Mouse (Mus musculus) heart, adult 2 months (tissue): ENCODE measurements around the gene Fcor. TPM values are rescaled to one million over a fixed set of nuclear protein-coding genes. Genes with fewer than 3 reads are reported as not detected.
A peak's percentile ranks its signal among the peaks of the same experiment; 100 is the strongest.

Source experiments
- DNase-seq, 2 experiments: peaks; one replicate each; pipeline ENCODE4 v3.0.0; 2021
- H3K27ac ChIP-seq: fragments of 200-600 bp; 2 replicates; pipeline ENCODE4 v1.8.1; 2022
- H3K27me3 ChIP-seq: fragments of 200-500 bp; 2 replicates; pipeline ENCODE4 v1.6.1; 2012; ENCODE audit warnings: mild to moderate bottlenecking, low read length, inconsistent platforms, mixed read lengths; ENCODE audit not compliant: control insufficient read depth, insufficient read depth
- H3K36me3 ChIP-seq: fragments of 200-500 bp; 2 replicates; pipeline ENCODE4 v1.6.1; 2012; ENCODE audit warnings: low read length, inconsistent platforms; ENCODE audit not compliant: control insufficient read depth, insufficient read depth
- H3K4me1 ChIP-seq: fragments of 200-500 bp; 2 replicates; pipeline ENCODE4 v1.6.1; 2011; ENCODE audit warnings: low read length; ENCODE audit not compliant: control insufficient read depth, insufficient read depth
- H3K4me3 ChIP-seq: fragments of 200-600 bp; 2 replicates; pipeline ENCODE4 v1.8.1; 2022
- H3K79me2 ChIP-seq: fragments of 200-500 bp; replicated peaks from 2 replicates; pipeline ENCODE4 v1.6.1; 2012; ENCODE audit warnings: mild to moderate bottlenecking, inconsistent platforms, low read length, moderate library complexity, mixed read lengths; ENCODE audit not compliant: control insufficient read depth, insufficient read depth
- H3K9ac ChIP-seq: fragments of 200-500 bp; 2 replicates; pipeline ENCODE4 v1.6.1; 2012; ENCODE audit warnings: low read depth, mild to moderate bottlenecking, control low read depth, inconsistent platforms, low read length, mixed read lengths
- CTCF ChIP-seq: fragments of 200-600 bp; IDR thresholded peaks from 2 replicates; pipeline ENCODE4 v1.8.1; 2022; ENCODE audit warnings: antibody characterized with exemption, mild to moderate bottlenecking, moderate library complexity
- EP300 ChIP-seq: fragments of 200-500 bp; IDR thresholded peaks from 2 replicates; pipeline ENCODE4 v1.6.1; 2011; ENCODE audit warnings: low read depth, low read length, control low read depth; ENCODE audit not compliant: insufficient read depth
- POLR2A ChIP-seq: fragments of 200-500 bp; IDR thresholded peaks from 2 replicates; pipeline ENCODE4 v1.6.1; 2011; ENCODE audit warnings: mild to moderate bottlenecking, low read depth, low read length, control low read depth; ENCODE audit not compliant: insufficient read depth
- WGBS: fragments of 180-500 bp; shearing (Covaris S2); methylation state at CpG from one replicate; pipeline ENCODE4 v1.1.7; 2018; 5-methylcytosine and 5-hydroxymethylcytosine counted together
- intact Hi-C: fragments of 180-260 bp; cut with DNase I; formaldehyde crosslinking; loops from one replicate; pipeline ENCODE4 v1.15.1; 2025
- polyA plus RNA-seq: library from polyadenylated mRNA; depleted of rRNA; stranded (reverse); fragments of >200 nt; gene quantifications from 2 replicates; pipeline ENCODE4 v1.2.3, GENCODE M21; 2012; rRNA removed
- total RNA-seq, 2 experiments: library from RNA; stranded (reverse); gene quantifications; 2 replicates each; pipeline ENCODE4 v1.2.3; 2021

The Fcor gene
- total and polyA plus RNA-seq, 3 experiments: 1.0 to 12.9 (median 1.6) TPM

GRCm38 (mm10) chr8:3622119-3622518 lies 50.0 kb downstream of the Fcor start:
- no peak for DNase-seq
- no peaks in the 10 kb centered on the region for H3K36me3 ChIP-seq
- no peak overlapping the region for H3K27ac ChIP-seq
- WGBS: 62% methylated on average over 8 of the region's 8 CpGs
- no peak for TF ChIP-seq POLR2A
- TF ChIP-seq EP300: no peak
- no peak for TF ChIP-seq CTCF
- intact Hi-C loops: loop anchor here (5.0 kb wide), 2 partner anchors 65 to 105 kb away; partner anchors contain the start of gene Pnpla6
- H3K4me1 ChIP-seq: peaks cover 4% of the 10 kb centered on the region
- no peak overlapping the region for H3K9ac ChIP-seq
- H3K27me3 ChIP-seq: no peaks in the 10 kb centered on the region
- H3K4me3 ChIP-seq: no peak overlapping the region
- no peaks in the 10 kb centered on the region for H3K79me2 ChIP-seq

DNA sequence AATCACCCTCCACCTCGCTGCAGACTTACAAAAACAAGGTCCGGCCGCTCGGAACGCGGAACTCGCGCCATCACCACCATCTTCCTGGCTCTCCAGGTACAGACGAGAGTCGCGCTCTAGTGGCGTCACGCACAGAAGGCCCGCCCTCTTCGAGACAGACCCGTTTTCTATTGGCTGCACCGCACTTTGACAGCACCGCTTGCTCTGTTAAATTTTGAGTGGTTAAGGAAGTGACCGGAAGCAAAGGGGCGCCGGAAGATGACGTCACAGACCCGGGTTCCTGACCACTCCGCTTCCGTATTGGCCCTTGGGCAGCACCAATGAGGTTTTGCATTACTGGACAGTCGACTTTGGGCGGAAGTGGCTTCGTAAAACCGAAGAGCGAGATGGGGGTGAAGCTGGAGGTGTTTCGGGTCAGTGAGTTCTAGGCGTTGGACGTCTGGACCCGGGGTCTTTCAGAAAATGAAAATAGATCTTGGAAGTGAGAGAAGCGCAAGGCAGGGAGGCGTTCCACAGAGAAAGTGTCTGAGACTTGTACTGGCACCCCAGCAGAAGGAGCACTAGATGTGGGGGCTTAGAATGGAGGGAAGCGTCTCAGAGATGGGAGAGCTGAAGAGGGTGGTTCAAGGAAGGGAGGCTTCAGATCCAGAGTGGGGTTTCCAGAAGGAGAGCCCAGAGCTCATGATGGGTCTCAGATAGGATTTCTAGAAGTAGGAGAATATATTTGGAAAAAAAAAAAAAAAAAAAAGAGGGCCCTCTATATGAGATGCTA lies 50.8 kb downstream of the Fcor start, which contains the start of the genes Xab2 and Pet100:
Xab2 (minus strand) TSS at position 118 of the 772 bp plus-strand sequence.
Pet100 (plus strand) TSS at position 350 of the 772 bp plus-strand sequence.
- H3K79me2 ChIP-seq: no peaks in the 10 kb centered on the region
- H3K4me1 ChIP-seq: peaks cover 4% of the 10 kb centered on the region
- H3K9ac ChIP-seq: peak within 1 kb of the TSS; percentile 67
- peak; percentile 98 for DNase-seq
- intact Hi-C loops: loop anchor here (2.0 to 5.0 kb wide), 3 partner anchors 55 to 104 kb away; partner anchors contain the start of genes Pnpla6 and Trappc5
- peak; percentile 83 for TF ChIP-seq POLR2A
- no peak for TF ChIP-seq CTCF
- TF ChIP-seq EP300: peak; percentile 60; the same call in 1 of the 2 replicates
- H3K4me3 ChIP-seq: peak within 1 kb of the TSS; percentile 84
- H3K27me3 ChIP-seq: no peaks in the 10 kb centered on the region
- H3K27ac ChIP-seq: peak within 1 kb of the TSS; percentile 61
- H3K36me3 ChIP-seq: no peaks in the 10 kb centered on the region
- WGBS: under 1% methylated on average over 37 of the region's 37 CpGs

Other genes starting within 250 kb of the Fcor start
- gene Pex11g, start 204.7 kb downstream of the Fcor start, total RNA-seq: 1 to 10 TPM; 2.4 to 3.1 TPM
- 4.5 and 5.5 TPM in 2 replicates for gene Pex11g, start 204.7 kb downstream of the Fcor start, polyA plus RNA-seq
- under 1 TPM in 1 of 2 experiments, not detected in 1; 0.14 TPM for gene Tex45, start 201.5 kb downstream of the Fcor start, total RNA-seq
- gene Tex45, start 201.5 kb downstream of the Fcor start, polyA plus RNA-seq: 0.12 TPM in 1 of 2 replicates, not detected in the other
- 10 to 100 TPM; 24.9 to 30.7 TPM for gene Zfp358, start 179.2 kb downstream of the Fcor start, total RNA-seq
- 51.3 and 53.9 TPM in 2 replicates for gene Zfp358, start 179.2 kb downstream of the Fcor start, polyA plus RNA-seq
- gene Mcoln1, start 171.9 kb downstream of the Fcor start, total RNA-seq: 10 to 100 TPM; 20.6 to 23.1 TPM
- 86.9 and 123 TPM in 2 replicates for gene Mcoln1, start 171.9 kb downstream of the Fcor start, polyA plus RNA-seq
- gene Pnpla6, start 157.0 kb downstream of the Fcor start, total RNA-seq: 10 to 100 TPM in 1 of 2 experiments, 1 to 10 TPM in 1; 8.5 to 11.1 TPM
- gene Pnpla6, start 157.0 kb downstream of the Fcor start, polyA plus RNA-seq: 24.8 and 25.1 TPM in 2 replicates
- under 1 TPM in 1 of 2 experiments, not detected in 1; 0.39 TPM for gene C330021F23Rik, start 104.4 kb downstream of the Fcor start, total RNA-seq
- 0.50 TPM in 1 of 2 replicates, not detected in the other for gene C330021F23Rik, start 104.4 kb downstream of the Fcor start, polyA plus RNA-seq
- 1 to 10 TPM in 1 of 2 experiments, under 1 TPM in 1; 0.68 to 1.2 TPM for gene Camsap3, start 85.1 kb downstream of the Fcor start, total RNA-seq
- 1.8 and 1.9 TPM in 2 replicates for gene Camsap3, start 85.1 kb downstream of the Fcor start, polyA plus RNA-seq
- gene Xab2, start 51.0 kb downstream of the Fcor start, total RNA-seq: 10 to 100 TPM; 15.3 to 15.4 TPM
- 27.0 and 30.1 TPM in 2 replicates for gene Xab2, start 51.0 kb downstream of the Fcor start, polyA plus RNA-seq
- 10 to 100 TPM; 79.1 to 92.2 TPM for gene Pet100, start 50.8 kb downstream of the Fcor start, total RNA-seq
- 7.6 and 13.6 TPM in 2 replicates for gene Pet100, start 50.8 kb downstream of the Fcor start, polyA plus RNA-seq
- not detected for gene Pcp2, start 46.8 kb downstream of the Fcor start, total RNA-seq
- gene Pcp2, start 46.8 kb downstream of the Fcor start, polyA plus RNA-seq: not detected in 2 replicates
- 1 to 10 TPM; 5.7 to 6.4 TPM for gene Stxbp2, start 41.4 kb downstream of the Fcor start, total RNA-seq
- 9.6 and 13.4 TPM in 2 replicates for gene Stxbp2, start 41.4 kb downstream of the Fcor start, polyA plus RNA-seq
- gene Retn, start 16.6 kb downstream of the Fcor start, total RNA-seq: 1 to 10 TPM in 1 of 2 experiments, under 1 TPM in 1; 0.86 to 2.4 TPM
- gene Retn, start 16.6 kb downstream of the Fcor start, polyA plus RNA-seq: 3.0 and 8.4 TPM in 2 replicates
- gene Mcemp1, start 6.6 kb downstream of the Fcor start, total RNA-seq: under 1 TPM; 0.21 to 0.89 TPM
- 0.31 TPM in 1 of 2 replicates, not detected in the other for gene Mcemp1, start 6.6 kb downstream of the Fcor start, polyA plus RNA-seq
- 10 to 100 TPM; 17.6 to 19.3 TPM for gene Trappc5, start 3.9 kb upstream of the Fcor start, total RNA-seq
- gene Trappc5, start 3.9 kb upstream of the Fcor start, polyA plus RNA-seq: 19.9 and 30.1 TPM in 2 replicates
- gene Fcer2a, start 21.8 kb upstream of the Fcor start, total RNA-seq: under 1 TPM; 0.29 to 0.32 TPM
- 0.76 and 0.98 TPM in 2 replicates for gene Fcer2a, start 21.8 kb upstream of the Fcor start, polyA plus RNA-seq
- under 1 TPM; 0.66 to 0.70 TPM for gene Clec4g, start 48.3 kb upstream of the Fcor start, total RNA-seq
- 0.45 and 1.3 TPM in 2 replicates for gene Clec4g, start 48.3 kb upstream of the Fcor start, polyA plus RNA-seq
- gene Cd209a, start 76.6 kb upstream of the Fcor start, total RNA-seq: under 1 TPM in 1 of 2 experiments, not detected in 1; 0.16 TPM
- 1.00 TPM in 1 of 2 replicates, not detected in the other for gene Cd209a, start 76.6 kb upstream of the Fcor start, polyA plus RNA-seq
- gene Cd209e, start 181.9 kb upstream of the Fcor start, total RNA-seq: not detected
- gene Cd209e, start 181.9 kb upstream of the Fcor start, polyA plus RNA-seq: not detected in 2 replicates
- gene Cd209d, start 206.2 kb upstream of the Fcor start, total RNA-seq: not detected
- gene Cd209d, start 206.2 kb upstream of the Fcor start, polyA plus RNA-seq: 0.20 TPM in 1 of 2 replicates, not detected in the other